Mouse (Mus musculus) kidney, postnatal 0 days (tissue): Measurements from ENCODE around the gene Olfr1242. TPM values are rescaled to one million over a fixed set of nuclear protein-coding genes. Genes with fewer than 3 reads are reported as not detected.

ENCODE experiments used
- ATAC-seq: fragments of 200-750 bp; cut with Nextera tagmentation; replicated peaks from 2 replicates; pipeline ENCODE4 v1.8.0; 2017; ENCODE audit warnings: low read depth, moderate number of reproducible peaks, moderate TSS enrichment, moderate library complexity; ENCODE audit not compliant: low FRiP score
- DNase-seq: peaks from one replicate; pipeline ENCODE4 v3.0.0-alpha.2; 2016; ENCODE audit warnings: low spot score
- H3K27ac ChIP-seq: fragments of 300-500 bp; sonication (generic); 2 replicates; pipeline ENCODE4 v1.5.1; 2014; ENCODE audit warnings: mild to moderate bottlenecking
- H3K27me3 ChIP-seq: fragments of 300-500 bp; sonication (generic); 2 replicates; pipeline ENCODE4 v1.6.1; 2014; ENCODE audit warnings: low read length, mixed read lengths; ENCODE audit not compliant: insufficient read depth
- H3K36me3 ChIP-seq: fragments of 300-500 bp; sonication (generic); 2 replicates; pipeline ENCODE4 v1.6.1; 2014; ENCODE audit warnings: low read length, mixed read lengths; ENCODE audit not compliant: insufficient read depth
- H3K4me1 ChIP-seq: fragments of 300-500 bp; sonication (generic); replicated peaks from 2 replicates; pipeline ENCODE4 v1.6.1; 2014; ENCODE audit warnings: antibody characterized with exemption, low read length, mixed read lengths; ENCODE audit not compliant: insufficient read depth
- H3K4me2 ChIP-seq: fragments of 300-500 bp; sonication (generic); 2 replicates; pipeline ENCODE4 v1.6.1; 2014; ENCODE audit warnings: mild to moderate bottlenecking, low read length, moderate library complexity, mixed read lengths
- H3K4me3 ChIP-seq: fragments of 300-500 bp; sonication (generic); replicated peaks from 2 replicates; pipeline ENCODE4 v1.5.1; 2014; ENCODE audit warnings: low read depth, low read length
- H3K9ac ChIP-seq: fragments of 300-500 bp; sonication (generic); 2 replicates; pipeline ENCODE4 v1.6.1; 2014; ENCODE audit warnings: low read depth, low read length
- H3K9me3 ChIP-seq: fragments of 300-500 bp; sonication (generic); replicated peaks from 2 replicates; pipeline ENCODE4 v1.6.1; 2016; ENCODE audit warnings: low read length, inconsistent platforms, mixed read lengths
- CTCF ChIP-seq: IDR thresholded peaks from 2 replicates; pipeline ENCODE4 v1.5.1; 2016; ENCODE audit warnings: antibody characterized with exemption, low read depth, mild to moderate bottlenecking, moderate library complexity
- WGBS: fragments of 180-500 bp; shearing (Covaris S2); extraction: QIAGEN DNeasy Blood & Tissue Kit; methylation state at CpG from one replicate; pipeline ENCODE4 v1.1.7; 2014; 5-methylcytosine and 5-hydroxymethylcytosine counted together
- polyA plus RNA-seq: library from polyadenylated mRNA; unstranded; fragments of >200 nt; fragmentation: Nextera tagmentation; extraction: Ambion mirVana; gene quantifications from 2 replicates; pipeline ENCODE4 v1.2.1, GENCODE M21; 2015

The Olfr1242 gene
- polyA plus RNA-seq = not detected in 2 replicates

- DNase-seq (no peak), ATAC-seq (no peak)
- no peak for TF ChIP-seq CTCF
- Histone ChIP-seq H3K4me2 (no peak within 1 kb of the TSS), H3K4me3 (no peak within 1 kb of the TSS), H3K27ac (no peak within 1 kb of the TSS), H3K27me3 (no peaks in the 10 kb centered on the region), H3K4me1 (no peaks in the 10 kb centered on the region), H3K36me3 (no peaks in the 10 kb centered on the region), H3K9me3 (no peaks in the 10 kb centered on the region), H3K9ac (no peak within 1 kb of the TSS)
- WGBS = 79% methylated on average over 1 of the region's 1 CpGs
Observed at GRCm38 (mm10) chr2:89498235-89498634, at the start of gene Olfr1242. Gene Olfr1242 (minus strand): TSS chr2:89498335.

GRCm38 (mm10) chr2:89544516-89544915 lies 46.4 kb upstream of the Olfr1242 start:
- DNase-seq (peak; percentile 1), ATAC-seq (no peak)
- no peak overlapping the region for H3K4me3 ChIP-seq
- H3K4me2 ChIP-seq = no peak overlapping the region
- H3K27me3 ChIP-seq = no peaks in the 10 kb centered on the region
- no peak overlapping the region for H3K27ac ChIP-seq
- TF ChIP-seq CTCF = peak; percentile 55
- no peaks in the 10 kb centered on the region for H3K36me3 ChIP-seq
- H3K9me3 ChIP-seq = no peaks in the 10 kb centered on the region
- WGBS = 46% methylated on average over 2 of the region's 2 CpGs
- no peak overlapping the region for H3K9ac ChIP-seq
- H3K4me1 ChIP-seq = no peaks in the 10 kb centered on the region

GRCm38 (mm10) chr2:89539923-89540322 lies 41.8 kb upstream of the Olfr1242 start:
- no peak overlapping the region for H3K27ac ChIP-seq
- ATAC-seq = no peak
- H3K4me1 ChIP-seq = no peaks in the 10 kb centered on the region
- DNase-seq = no peak
- H3K27me3 ChIP-seq = no peaks in the 10 kb centered on the region
- no peak for TF ChIP-seq CTCF
- H3K4me3 ChIP-seq = no peak overlapping the region
- no peaks in the 10 kb centered on the region for H3K9me3 ChIP-seq
- H3K4me2 ChIP-seq = no peak overlapping the region
- H3K36me3 ChIP-seq = no peaks in the 10 kb centered on the region
- no peak overlapping the region for H3K9ac ChIP-seq
- WGBS = 79% methylated on average over 1 of the region's 1 CpGs

- no peak within 1 kb of the TSS for H3K27ac ChIP-seq
- H3K9me3 ChIP-seq = no peaks in the 10 kb centered on the region
- H3K4me3 ChIP-seq = no peak within 1 kb of the TSS
- no peak for DNase-seq
- no peak within 1 kb of the TSS for H3K9ac ChIP-seq
- TF ChIP-seq CTCF = no peak
- H3K36me3 ChIP-seq = no peaks in the 10 kb centered on the region
- ATAC-seq = no peak
- H3K4me1 ChIP-seq = no peaks in the 10 kb centered on the region
- 82% methylated on average over 1 of the region's 1 CpGs for WGBS
- no peaks in the 10 kb centered on the region for H3K27me3 ChIP-seq
- H3K4me2 ChIP-seq = no peak within 1 kb of the TSS
Observed at GRCm38 (mm10) chr2:89531387-89531786, 33.3 kb upstream of the Olfr1242 start, which contains the start of gene Olfr1243. Gene Olfr1243 (minus strand): TSS chr2:89531487.

- Histone ChIP-seq H3K27ac (no peak within 1 kb of the TSS), H3K36me3 (no peaks in the 10 kb centered on the region), H3K9me3 (no peaks in the 10 kb centered on the region), H3K4me1 (no peaks in the 10 kb centered on the region), H3K4me3 (no peak within 1 kb of the TSS), H3K9ac (no peak within 1 kb of the TSS), H3K27me3 (no peaks in the 10 kb centered on the region), H3K4me2 (no peak within 1 kb of the TSS)
- DNase-seq = no peak
- no peak for ATAC-seq
- no peak for TF ChIP-seq CTCF
Observed at GRCm38 (mm10) chr2:89487026-89487425, 11.1 kb downstream of the Olfr1242 start, which contains the start of gene Olfr1241. Gene Olfr1241 (minus strand): TSS chr2:89487126.

GRCm38 (mm10) chr2:89442900-89443299 lies 55.2 kb downstream of the Olfr1242 start, which contains the start of gene Olfr1240:
Gene Olfr1240 (minus strand): TSS chr2:89443000.
- Histone ChIP-seq H3K4me2 (no peak within 1 kb of the TSS), H3K4me3 (no peak within 1 kb of the TSS), H3K9ac (no peak within 1 kb of the TSS), H3K36me3 (no peaks in the 10 kb centered on the region), H3K9me3 (no peaks in the 10 kb centered on the region), H3K4me1 (no peaks in the 10 kb centered on the region), H3K27me3 (no peaks in the 10 kb centered on the region), H3K27ac (no peak within 1 kb of the TSS)
- WGBS = 72% methylated on average over 3 of the region's 3 CpGs
- ATAC-seq (no peak), DNase-seq (no peak)
- no peak for TF ChIP-seq CTCF

Other genes starting within 250 kb of the Olfr1242 start
- gene Olfr1228, start 244.3 kb downstream of the Olfr1242 start, polyA plus RNA-seq = not detected in 2 replicates
- not detected in 2 replicates for gene Olfr1229, start 210.3 kb downstream of the Olfr1242 start, polyA plus RNA-seq
- not detected in 2 replicates for gene Olfr1230, start 201.1 kb downstream of the Olfr1242 start, polyA plus RNA-seq
- not detected in 2 replicates for gene Olfr1231, start 191.3 kb downstream of the Olfr1242 start, polyA plus RNA-seq
- gene Olfr1232, start 168.7 kb downstream of the Olfr1242 start, polyA plus RNA-seq = not detected in 2 replicates
- gene Olfr1233, start 155.9 kb downstream of the Olfr1242 start, polyA plus RNA-seq = not detected in 2 replicates
- not detected in 2 replicates for gene Olfr1234, start 133.5 kb downstream of the Olfr1242 start, polyA plus RNA-seq
- not detected in 2 replicates for gene Olfr1238, start 88.7 kb downstream of the Olfr1242 start, polyA plus RNA-seq
- gene Olfr1239, start 77.9 kb downstream of the Olfr1242 start, polyA plus RNA-seq = not detected in 2 replicates
- not detected in 2 replicates for gene Olfr1240, start 55.3 kb downstream of the Olfr1242 start, polyA plus RNA-seq
- gene Olfr1241, start 11.2 kb downstream of the Olfr1242 start, polyA plus RNA-seq = not detected in 2 replicates
- not detected in 2 replicates for gene Olfr1243, start 33.2 kb upstream of the Olfr1242 start, polyA plus RNA-seq
- not detected in 2 replicates for gene Olfr1245, start 80.1 kb upstream of the Olfr1242 start, polyA plus RNA-seq
- not detected in 2 replicates for gene Olfr1246, start 94.8 kb upstream of the Olfr1242 start, polyA plus RNA-seq
- gene Olfr1247, start 115.8 kb upstream of the Olfr1242 start, polyA plus RNA-seq = not detected in 2 replicates
- gene Olfr1248, start 119.9 kb upstream of the Olfr1242 start, polyA plus RNA-seq = not detected in 2 replicates
- not detected in 2 replicates for gene Olfr1249, start 136.6 kb upstream of the Olfr1242 start, polyA plus RNA-seq
- not detected in 2 replicates for gene Olfr1250, start 163.1 kb upstream of the Olfr1242 start, polyA plus RNA-seq
- not detected in 2 replicates for gene Olfr1251, start 173.6 kb upstream of the Olfr1242 start, polyA plus RNA-seq
- gene Olfr1252, start 226.7 kb upstream of the Olfr1242 start, polyA plus RNA-seq = not detected in 2 replicates